Mouse (Mus musculus) small intestine, adult 2 months (tissue): ENCODE measurements around the gene Gm5624. TPM values are rescaled to one million over a fixed set of nuclear protein-coding genes. Genes with fewer than 3 reads are reported as not detected.
"Not testable (repeated sequence)": the region's sequence is repeated elsewhere in the genome, so short reads cannot be mapped to it uniquely, and the experiment has no call there.

Experiments
- H3K27ac ChIP-seq: fragments of 200-500 bp; 2 replicates; pipeline ENCODE4 v1.5.1; 2012; ENCODE audit warnings: low read depth, low read length, control low read depth, inconsistent platforms; ENCODE audit not compliant: insufficient read depth
- H3K27me3 ChIP-seq: fragments of 200-500 bp; 2 replicates; pipeline ENCODE4 v1.6.1; 2012; ENCODE audit warnings: mild to moderate bottlenecking, moderate library complexity, low read length, inconsistent platforms; ENCODE audit not compliant: control insufficient read depth, insufficient read depth
- H3K36me3 ChIP-seq: fragments of 200-500 bp; 2 replicates; pipeline ENCODE4 v1.6.1; 2012; ENCODE audit warnings: mild to moderate bottlenecking, low read length, control low read depth, inconsistent platforms; ENCODE audit not compliant: control insufficient read depth, insufficient read depth
- H3K4me1 ChIP-seq: fragments of 200-500 bp; 2 replicates; pipeline ENCODE4 v1.6.1; 2012; ENCODE audit warnings: low read length, inconsistent platforms, mixed read lengths; ENCODE audit not compliant: control insufficient read depth, insufficient read depth, insufficient read length
- H3K4me3 ChIP-seq: fragments of 200-500 bp; 2 replicates; pipeline ENCODE4 v1.5.1; 2012; ENCODE audit warnings: low read depth, mild to moderate bottlenecking, control low read depth, inconsistent platforms, low read length, moderate library complexity
- WGBS: fragments of 180-500 bp; shearing (Covaris S2); methylation state at CpG from one replicate; pipeline ENCODE4 v1.1.7; 2018; 5-methylcytosine and 5-hydroxymethylcytosine counted together
- polyA plus RNA-seq: library from polyadenylated mRNA; depleted of rRNA; stranded (reverse); fragments of >200 nt; gene quantifications from 2 replicates; pipeline ENCODE4 v1.2.3, GENCODE M21; 2012; rRNA removed

The Gm5624 gene
- polyA plus RNA-seq = not detected in 2 replicates

DNA sequence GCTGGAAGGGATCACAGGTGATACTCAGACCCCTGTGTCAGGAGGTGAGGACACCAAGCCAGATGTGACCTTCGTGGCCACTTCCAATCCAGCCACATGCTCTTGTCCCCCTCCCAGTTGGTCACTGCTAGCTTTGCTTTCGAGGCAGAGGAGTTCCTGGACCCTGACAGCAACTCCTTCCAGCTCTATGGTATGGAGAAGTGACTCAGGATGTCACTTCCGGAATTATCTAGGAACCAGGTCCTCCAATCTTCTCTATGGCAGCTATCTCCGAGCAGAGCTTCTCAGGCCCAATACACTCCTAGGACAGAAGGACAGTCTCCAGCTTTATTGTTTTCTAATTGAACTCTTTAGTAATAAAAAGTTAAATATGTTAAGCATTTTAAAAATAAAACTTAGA lies at the start of gene Gm5624:
Gene Gm5624 (minus strand): TSS at position 202 of the 400 bp plus-strand sequence.
- H3K27ac ChIP-seq, H3K27me3 ChIP-seq, H3K4me1 ChIP-seq, H3K4me3 ChIP-seq, H3K36me3 ChIP-seq: not testable (repeated sequence)
- WGBS = 69% methylated on average over 4 of the region's 4 CpGs

DNA sequence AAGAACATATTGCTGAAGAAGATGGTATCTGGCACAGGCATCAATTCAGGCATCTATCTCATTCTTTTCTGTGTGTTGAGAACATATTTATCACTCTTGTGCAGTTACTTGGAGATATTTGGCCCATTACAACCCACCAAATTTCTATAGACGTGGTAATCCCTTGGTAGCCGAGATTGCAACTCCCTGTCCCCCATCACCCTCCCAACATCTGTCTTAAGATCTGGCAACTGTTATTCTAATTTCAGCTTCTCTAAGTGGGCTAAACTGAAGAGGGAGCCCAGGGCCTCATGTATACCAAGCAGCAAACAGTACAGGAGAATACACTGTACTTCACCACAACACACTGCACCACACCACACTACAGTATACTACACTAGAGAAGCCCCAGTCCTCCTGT lies 36.0 kb downstream of the Gm5624 start:
- not testable (repeated sequence) for H3K4me3 ChIP-seq, H3K4me1 ChIP-seq, H3K27ac ChIP-seq, H3K36me3 ChIP-seq, H3K27me3 ChIP-seq
- 75% methylated on average over 2 of the region's 2 CpGs for WGBS

- not testable (repeated sequence) for H3K4me3 ChIP-seq, H3K27ac ChIP-seq, H3K4me1 ChIP-seq, H3K27me3 ChIP-seq, H3K36me3 ChIP-seq
- 88% methylated on average over 4 of the region's 4 CpGs for WGBS
These were observed 44.9 kb downstream of the Gm5624 start, which contains the start of gene Gm8247 for GRCm38 (mm10) chr14:44582853-44583252. Gm8247 (plus strand) TSS chr14:44583153.

DNA sequence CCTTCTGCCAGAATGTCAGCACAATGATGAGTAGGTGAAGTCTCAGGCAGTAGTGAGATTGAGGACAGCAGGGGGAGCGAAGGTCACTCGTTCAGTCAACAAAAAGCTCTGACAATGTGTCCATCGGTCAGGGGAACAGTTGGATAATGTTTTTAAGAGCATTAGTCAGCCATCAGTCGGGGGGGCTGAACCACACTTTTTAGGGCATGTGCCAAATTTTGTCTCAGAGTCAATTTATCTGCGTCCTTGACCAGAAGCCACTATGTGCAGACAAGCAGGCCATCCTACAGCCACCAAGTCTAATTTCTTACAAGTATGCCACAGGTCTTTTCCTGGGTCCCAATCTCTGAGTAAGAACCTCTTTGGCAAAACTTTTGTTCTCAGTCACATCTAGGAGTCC lies 79.8 kb downstream of the Gm5624 start:
- not testable (repeated sequence) for H3K27ac ChIP-seq, H3K36me3 ChIP-seq, H3K4me3 ChIP-seq, H3K27me3 ChIP-seq, H3K4me1 ChIP-seq
- WGBS = 75% methylated on average over 5 of the region's 5 CpGs

GRCm38 (mm10) chr14:44517976-44518375 lies 109.8 kb downstream of the Gm5624 start, which contains the start of gene Gm17093:
Gm17093 (plus strand) TSS chr14:44518276.
- not testable (repeated sequence) for H3K27ac ChIP-seq, H3K4me3 ChIP-seq, H3K4me1 ChIP-seq, H3K36me3 ChIP-seq, H3K27me3 ChIP-seq
- 87% methylated on average over 5 of the region's 5 CpGs for WGBS

Other genes starting within 250 kb of the Gm5624 start
- gene Gm3371, start 217.2 kb downstream of the Gm5624 start, polyA plus RNA-seq = not detected in 2 replicates
- not detected in 2 replicates for gene Gm8232, start 194.3 kb downstream of the Gm5624 start, polyA plus RNA-seq
- not detected in 2 replicates for gene BC061237, start 135.5 kb downstream of the Gm5624 start, polyA plus RNA-seq
- not detected in 2 replicates for gene Gm17093, start 109.7 kb downstream of the Gm5624 start, polyA plus RNA-seq
- not detected in 2 replicates for gene Gm8247, start 44.8 kb downstream of the Gm5624 start, polyA plus RNA-seq
- not detected in 2 replicates for gene Gm8257, start 78.5 kb upstream of the Gm5624 start, polyA plus RNA-seq
- gene Gm8267, start 122.4 kb upstream of the Gm5624 start, polyA plus RNA-seq = not detected in 2 replicates
- gene Ptgdr, start 231.4 kb upstream of the Gm5624 start, polyA plus RNA-seq = 0.11 and 1.0 TPM in 2 replicates